Mouse (Mus musculus) liver, embryonic 15.5 days (tissue): ENCODE results near the gene Krt34. TPM values are rescaled to one million over a fixed set of nuclear protein-coding genes. Genes with fewer than 3 reads are reported as not detected.

Experiments used
- ATAC-seq: fragments of 200-750 bp; cut with Nextera tagmentation; 2 replicates; pipeline ENCODE4 v1.8.0; 2017; ENCODE audit warnings: moderate number of reproducible peaks, mild to moderate bottlenecking, moderate library complexity; ENCODE audit not compliant: insufficient read depth
- H3K27ac ChIP-seq: fragments of 300-500 bp; sonication (generic); replicated peaks from 2 replicates; pipeline ENCODE4 v1.5.1; 2015; ENCODE audit warnings: mild to moderate bottlenecking, inconsistent platforms
- H3K27me3 ChIP-seq: fragments of 300-500 bp; sonication (generic); 2 replicates; pipeline ENCODE4 v1.6.1; 2015; ENCODE audit warnings: mild to moderate bottlenecking, inconsistent platforms
- H3K36me3 ChIP-seq: fragments of 300-500 bp; sonication (generic); replicated peaks from 2 replicates; pipeline ENCODE4 v1.6.1; 2015; ENCODE audit warnings: moderate library complexity, mild to moderate bottlenecking, inconsistent platforms
- H3K4me1 ChIP-seq: fragments of 300-500 bp; sonication (generic); replicated peaks from 2 replicates; pipeline ENCODE4 v1.6.1; 2015; ENCODE audit warnings: inconsistent platforms
- H3K4me2 ChIP-seq: fragments of 300-500 bp; sonication (generic); 2 replicates; pipeline ENCODE4 v1.6.1; 2015; ENCODE audit warnings: moderate library complexity, mild to moderate bottlenecking, inconsistent platforms
- H3K4me3 ChIP-seq: fragments of 300-500 bp; sonication (generic); replicated peaks from 2 replicates; pipeline ENCODE4 v1.5.1; 2015; ENCODE audit warnings: mild to moderate bottlenecking, inconsistent platforms
- H3K9ac ChIP-seq: fragments of 300-500 bp; sonication (generic); 2 replicates; pipeline ENCODE4 v1.6.1; 2015; ENCODE audit warnings: moderate library complexity, mild to moderate bottlenecking, inconsistent platforms
- H3K9me3 ChIP-seq: fragments of 300-500 bp; sonication (generic); replicated peaks from 2 replicates; pipeline ENCODE4 v1.6.1; 2016; ENCODE audit warnings: inconsistent platforms
- WGBS: fragments of 180-500 bp; shearing (Covaris S2); methylation state at CpG from one replicate; pipeline ENCODE4 v1.1.7; 2015; ENCODE audit warnings: mixed read lengths; ENCODE audit not compliant: insufficient replicate concordance; 5-methylcytosine and 5-hydroxymethylcytosine counted together
- polyA plus RNA-seq: library from polyadenylated mRNA; unstranded; fragments of >200 nt; fragmentation: Nextera tagmentation; extraction: Ambion mirVana; gene quantifications from 2 replicates; pipeline ENCODE4 v1.2.1, GENCODE M21; 2015

Krt34 gene
- polyA plus RNA-seq, 1 experiment from 2014 or later, result not detected

- Histone ChIP-seq H3K4me1 (no peaks in the 10 kb centered on the region), H3K9me3 (no peaks in the 10 kb centered on the region), H3K36me3 (no peaks in the 10 kb centered on the region), H3K4me2 (no peak overlapping the region), H3K27me3 (peaks cover 20% of the 10 kb centered on the region; the same call in 1 of the 2 replicates), H3K4me3 (no peak overlapping the region), H3K27ac (no peak overlapping the region), H3K9ac (no peak overlapping the region)
- no peak for ATAC-seq
- 41% methylated on average over 4 of the region's 4 CpGs for WGBS
Measured at GRCm38 (mm10) chr11:99994384-99994661, 47.0 kb downstream of the Krt34 start.

- Histone ChIP-seq H3K4me1 (no peaks in the 10 kb centered on the region), H3K9ac (no peak within 1 kb of the TSS), H3K4me3 (no peak within 1 kb of the TSS), H3K9me3 (no peaks in the 10 kb centered on the region), H3K4me2 (no peak within 1 kb of the TSS), H3K27me3 (peaks cover 20% of the 10 kb centered on the region; the same call in 1 of the 2 replicates), H3K27ac (no peak within 1 kb of the TSS), H3K36me3 (no peaks in the 10 kb centered on the region)
- ATAC-seq, result no peak
- WGBS, result 20% methylated on average over 26 of the region's 26 CpGs
Measured at GRCm38 (mm10) chr11:99993620-99994383, 47.6 kb downstream of the Krt34 start, which contains the start of gene Krtap17-1. Gene Krtap17-1, minus strand, starts transcription at chr11:99993994.

- Histone ChIP-seq H3K36me3 (no peaks in the 10 kb centered on the region), H3K27me3 (peaks cover 14% of the 10 kb centered on the region; the same call in 1 of the 2 replicates), H3K27ac (no peak overlapping the region), H3K4me2 (no peak overlapping the region), H3K9ac (no peak overlapping the region), H3K4me1 (no peaks in the 10 kb centered on the region), H3K4me3 (no peak overlapping the region), H3K9me3 (no peaks in the 10 kb centered on the region)
- ATAC-seq, result no peak
- 58% methylated on average over 3 of the region's 3 CpGs for WGBS
Measured at GRCm38 (mm10) chr11:99990571-99990970, 50.8 kb downstream of the Krt34 start.

GRCm38 (mm10) chr11:99989881-99990405, 51.4 kb downstream of the Krt34 start:
- Histone ChIP-seq H3K36me3 (no peaks in the 10 kb centered on the region), H3K4me2 (no peak overlapping the region), H3K9me3 (no peaks in the 10 kb centered on the region), H3K27ac (no peak overlapping the region), H3K27me3 (peaks cover 14% of the 10 kb centered on the region; the same call in 1 of the 2 replicates), H3K4me1 (no peaks in the 10 kb centered on the region), H3K9ac (no peak overlapping the region), H3K4me3 (no peak overlapping the region)
- WGBS, result 55% methylated on average over 6 of the region's 6 CpGs
- ATAC-seq, result no peak

GRCm38 (mm10) chr11:99988530-99988929, 52.8 kb downstream of the Krt34 start:
- no peaks in the 10 kb centered on the region for H3K36me3 ChIP-seq
- no peaks in the 10 kb centered on the region for H3K9me3 ChIP-seq
- no peak for ATAC-seq
- H3K4me1 ChIP-seq, result no peaks in the 10 kb centered on the region
- H3K27me3 ChIP-seq, result peaks cover 5% of the 10 kb centered on the region; the same call in 1 of the 2 replicates
- no peak overlapping the region for H3K4me3 ChIP-seq
- 75% methylated on average over 3 of the region's 3 CpGs for WGBS
- H3K4me2 ChIP-seq, result no peak overlapping the region
- H3K27ac ChIP-seq, result no peak overlapping the region
- no peak overlapping the region for H3K9ac ChIP-seq

Other genes starting within 250 kb of the Krt34 start
- gene Gm11596, start 248.1 kb downstream of the Krt34 start, polyA plus RNA-seq, result not detected in 2 replicates
- not detected in 2 replicates for gene Gm11569, start 242.6 kb downstream of the Krt34 start, polyA plus RNA-seq
- gene Gm11554, start 237.1 kb downstream of the Krt34 start, polyA plus RNA-seq, result not detected in 2 replicates
- not detected in 2 replicates for gene Krtap4-13, start 231.7 kb downstream of the Krt34 start, polyA plus RNA-seq
- gene Gm11564, start 225.9 kb downstream of the Krt34 start, polyA plus RNA-seq, result not detected in 2 replicates
- not detected in 2 replicates for gene 2300003K06Rik, start 203.5 kb downstream of the Krt34 start, polyA plus RNA-seq
- gene Krtap4-16, start 189.9 kb downstream of the Krt34 start, polyA plus RNA-seq, result not detected in 2 replicates
- gene Gm11568, start 183.6 kb downstream of the Krt34 start, polyA plus RNA-seq, result not detected in 2 replicates
- gene Gm11559, start 177.1 kb downstream of the Krt34 start, polyA plus RNA-seq, result not detected in 2 replicates
- gene Krtap9-1, start 168.2 kb downstream of the Krt34 start, polyA plus RNA-seq, result not detected in 2 replicates
- not detected in 2 replicates for gene Gm11567, start 162.4 kb downstream of the Krt34 start, polyA plus RNA-seq
- not detected in 2 replicates for gene Krtap31-1, start 133.6 kb downstream of the Krt34 start, polyA plus RNA-seq
- not detected in 2 replicates for gene Gm11565, start 126.8 kb downstream of the Krt34 start, polyA plus RNA-seq
- gene Krtap31-2, start 105.3 kb downstream of the Krt34 start, polyA plus RNA-seq, result not detected in 2 replicates
- not detected in 2 replicates for gene Krtap9-5, start 93.1 kb downstream of the Krt34 start, polyA plus RNA-seq
- not detected in 2 replicates for gene Krtap29-1, start 62.5 kb downstream of the Krt34 start, polyA plus RNA-seq
- gene Krtap16-1, start 55.0 kb downstream of the Krt34 start, polyA plus RNA-seq, result not detected in 2 replicates
- not detected in 2 replicates for gene Krtap17-1, start 47.6 kb downstream of the Krt34 start, polyA plus RNA-seq
- gene Krt33a, start 25.3 kb downstream of the Krt34 start, polyA plus RNA-seq, result not detected in 2 replicates
- gene Krt33b, start 11.7 kb downstream of the Krt34 start, polyA plus RNA-seq, result not detected in 2 replicates
- not detected in 2 replicates for gene Krt31, start 9.0 kb upstream of the Krt34 start, polyA plus RNA-seq
- not detected in 2 replicates for gene Krt32, start 46.7 kb upstream of the Krt34 start, polyA plus RNA-seq
- gene Krt35, start 54.7 kb upstream of the Krt34 start, polyA plus RNA-seq, result not detected in 2 replicates
- gene Krt36, start 64.1 kb upstream of the Krt34 start, polyA plus RNA-seq, result not detected in 2 replicates
- gene Krt13, start 80.0 kb upstream of the Krt34 start, polyA plus RNA-seq, result 0.36 TPM in 1 of 2 replicates, not detected in the other
- gene Krt15, start 94.4 kb upstream of the Krt34 start, polyA plus RNA-seq, result 0.16 and 0.84 TPM in 2 replicates
- 3.6 and 4.2 TPM in 2 replicates for gene Krt19, start 107.1 kb upstream of the Krt34 start, polyA plus RNA-seq
- not detected in 2 replicates for gene Krt9, start 151.7 kb upstream of the Krt34 start, polyA plus RNA-seq
- 0.50 and 0.76 TPM in 2 replicates for gene Krt14, start 166.0 kb upstream of the Krt34 start, polyA plus RNA-seq
- gene Krt16, start 207.3 kb upstream of the Krt34 start, polyA plus RNA-seq, result not detected in 2 replicates
- gene Krt17, start 219.5 kb upstream of the Krt34 start, polyA plus RNA-seq, result 0.33 and 0.40 TPM in 2 replicates
- gene Krt42, start 228.3 kb upstream of the Krt34 start, polyA plus RNA-seq, result not detected in 2 replicates